Mouse (Mus musculus) brain, embryonic 14.5 days (tissue): ENCODE data around the gene Vmn2r55. TPM values are rescaled to one million over a fixed set of nuclear protein-coding genes. Genes with fewer than 3 reads are reported as not detected.
"Not testable (repeated sequence)": the region's sequence is repeated elsewhere in the genome, so short reads cannot be mapped to it uniquely, and the experiment has no call there.

Source experiments
- DNase-seq: peaks from one replicate; pipeline ENCODE4 v3.0.0-alpha.2; 2011; ENCODE audit warnings: low read depth
- CTCF ChIP-seq: fragments of 200-500 bp; IDR thresholded peaks from 2 replicates; pipeline ENCODE4 v1.5.1; 2012; ENCODE audit warnings: inconsistent platforms, mild to moderate bottlenecking, moderate library complexity, borderline replicate concordance; ENCODE audit not compliant: insufficient read depth, insufficient read length; ENCODE audit errors: extremely low read depth
- POLR2A ChIP-seq: fragments of 200-500 bp; IDR thresholded peaks from 2 replicates; pipeline ENCODE4 v1.6.1; 2012; ENCODE audit warnings: mild to moderate bottlenecking, inconsistent platforms, borderline replicate concordance; ENCODE audit not compliant: poor library complexity, insufficient read depth, insufficient read length, severe bottlenecking; ENCODE audit errors: extremely low read depth
- polyA plus RNA-seq: library from polyadenylated mRNA; depleted of rRNA; stranded (reverse); fragments of >200 nt; gene quantifications from 2 replicates; pipeline ENCODE4 v1.2.3, GENCODE M21; 2012; rRNA removed

Gene Vmn2r55
- polyA plus RNA-seq: not detected in 2 replicates

DNA sequence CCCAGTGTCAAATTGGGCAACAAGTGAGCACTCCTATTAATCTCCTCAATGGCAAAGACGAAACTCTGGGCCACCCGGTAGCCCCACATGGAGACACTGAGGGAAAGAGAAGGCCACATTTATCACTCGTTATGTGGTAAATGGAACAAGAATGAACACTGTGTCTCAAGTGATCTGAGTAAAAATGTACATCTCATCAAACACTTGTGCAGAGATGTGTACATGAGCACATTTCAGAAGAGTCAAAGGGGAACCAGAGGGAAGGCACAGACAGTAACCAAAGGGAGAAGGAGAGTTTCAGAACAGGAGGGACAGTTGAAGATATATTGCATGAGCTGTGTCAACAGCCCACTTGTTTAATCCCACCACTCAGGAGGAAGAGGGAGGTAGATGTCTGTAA, at the start of gene Vmn2r55:
Gene Vmn2r55, minus strand, starts transcription at position 101 of the 400 bp plus-strand sequence.
- not testable (repeated sequence) for DNase-seq

DNA sequence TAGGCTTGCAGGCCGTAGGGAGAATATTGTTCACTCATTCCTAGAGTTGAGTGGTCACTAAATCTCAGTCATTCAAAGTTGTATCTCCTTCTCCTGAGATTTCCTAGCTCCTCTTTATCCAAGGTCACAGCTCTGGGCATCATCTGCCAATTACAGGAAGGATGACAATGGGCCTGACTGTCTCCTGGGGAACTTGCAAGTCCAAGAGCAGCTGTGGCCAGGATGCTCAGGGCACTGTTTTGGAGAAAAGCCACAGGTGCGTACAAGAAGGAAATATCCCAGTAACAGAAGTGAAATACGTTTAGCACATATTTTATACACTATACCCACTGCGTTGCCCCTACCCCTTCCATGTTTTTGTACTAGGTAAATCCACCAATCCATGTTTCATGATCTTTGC, 44.6 kb downstream of the Vmn2r55 start, which contains the start of gene Vmn2r54:
Gene Vmn2r54, minus strand, starts transcription at position 101 of the 400 bp plus-strand sequence.
- not testable (repeated sequence) for DNase-seq

DNA sequence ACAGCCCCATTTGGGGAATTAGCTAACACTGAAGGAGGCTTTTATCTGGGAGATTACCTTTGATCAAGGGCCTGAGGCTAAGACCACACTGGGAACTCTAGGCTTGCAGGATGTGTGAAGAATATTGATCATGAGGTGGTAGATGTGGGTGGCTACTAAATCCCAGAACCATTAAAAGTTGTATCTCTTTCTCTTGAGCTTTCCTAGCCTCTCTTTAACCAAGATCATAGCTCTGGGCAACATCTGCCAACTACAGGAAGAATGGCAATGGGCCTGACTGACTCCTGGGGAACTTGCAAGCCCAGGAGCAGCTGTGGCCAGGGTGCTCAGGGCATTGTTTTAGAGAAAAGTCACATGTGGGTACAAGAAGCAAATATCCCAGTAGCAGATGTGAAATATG, 76.1 kb downstream of the Vmn2r55 start, which contains the start of gene Vmn2r53:
Gene Vmn2r53, minus strand, starts transcription at position 101 of the 400 bp plus-strand sequence.
- no peak for DNase-seq
- no peak for TF ChIP-seq POLR2A
- no peak for TF ChIP-seq CTCF

Other genes with a start within 250 kb of the Vmn2r55 start
- gene Zfp606, start 206.7 kb downstream of the Vmn2r55 start, polyA plus RNA-seq: 17.6 and 20.6 TPM in 2 replicates
- gene 2900092C05Rik, start 172.5 kb downstream of the Vmn2r55 start, polyA plus RNA-seq: not detected in 2 replicates
- gene Vmn2r53, start 76.2 kb downstream of the Vmn2r55 start, polyA plus RNA-seq: 0.01 TPM in 2 replicates
- gene Vmn2r54, start 44.7 kb downstream of the Vmn2r55 start, polyA plus RNA-seq: 0.04 TPM in 1 of 2 replicates, not detected in the other
- 0.01 TPM in 2 replicates for gene Vmn2r56, start 50.0 kb upstream of the Vmn2r55 start, polyA plus RNA-seq
- gene Zscan18, start 118.6 kb upstream of the Vmn2r55 start, polyA plus RNA-seq: 21.8 and 25.6 TPM in 2 replicates
- 19.1 and 22.6 TPM in 2 replicates for gene Zfp329, start 133.9 kb upstream of the Vmn2r55 start, polyA plus RNA-seq
- gene Zfp110, start 149.8 kb upstream of the Vmn2r55 start, polyA plus RNA-seq: 11.4 and 13.4 TPM in 2 replicates
- 9.4 and 10.5 TPM in 2 replicates for gene Zfp128, start 196.2 kb upstream of the Vmn2r55 start, polyA plus RNA-seq
- 14.2 and 17.8 TPM in 2 replicates for gene Zscan22, start 212.8 kb upstream of the Vmn2r55 start, polyA plus RNA-seq
- 2,137 and 2,684 TPM in 2 replicates for gene Rps5, start 237.3 kb upstream of the Vmn2r55 start, polyA plus RNA-seq
- gene Rnf225, start 242.4 kb upstream of the Vmn2r55 start, polyA plus RNA-seq: 2.6 and 3.3 TPM in 2 replicates